Mouse (Mus musculus) thymus, postnatal 25 days (tissue): ENCODE data around the gene Fam120c.
A peak's percentile ranks its signal among the peaks of the same experiment; 100 is the strongest.
"Not testable (repeated sequence)": the region's sequence is repeated elsewhere in the genome, so short reads cannot be mapped to it uniquely, and the experiment has no call there.

ENCODE experiments used
- DNase-seq: peaks from one replicate; pipeline ENCODE4 v3.0.0; 2022

Fam120c gene

GRCm38 (mm10) chrX:151343761-151344500, at the start of gene Fam120c:
TSS of gene Fam120c (plus strand) at chrX:151344175.
- peak; percentile 87 for DNase-seq

- no peak for DNase-seq
Measured at GRCm38 (mm10) chrX:151298329-151298728, 45.6 kb upstream of the Fam120c start.

GRCm38 (mm10) chrX:151313732-151314131, 30.2 kb upstream of the Fam120c start:
- peak; percentile 13 for DNase-seq

- no peak for DNase-seq
Measured at GRCm38 (mm10) chrX:151333615-151334014, 10.4 kb upstream of the Fam120c start.

- no peak for DNase-seq
Measured at GRCm38 (mm10) chrX:151337804-151338203, 6.2 kb upstream of the Fam120c start.

- DNase-seq = peak; percentile 69
Measured at GRCm38 (mm10) chrX:151344501-151344984, 568 bp downstream of the Fam120c start.

GRCm38 (mm10) chrX:151345333-151346125, 1.6 kb downstream of the Fam120c start:
- peak; percentile 1 for DNase-seq

GRCm38 (mm10) chrX:151347278-151347677, 3.3 kb downstream of the Fam120c start:
- DNase-seq = no peak

GRCm38 (mm10) chrX:151349322-151349721, 5.3 kb downstream of the Fam120c start:
- no peak for DNase-seq

GRCm38 (mm10) chrX:151418801-151419200, 74.8 kb downstream of the Fam120c start:
- no peak for DNase-seq

GRCm38 (mm10) chrX:151420791-151421190, 76.8 kb downstream of the Fam120c start:
- no peak for DNase-seq

- no peak for DNase-seq
Measured at GRCm38 (mm10) chrX:151443637-151444036, 99.7 kb downstream of the Fam120c start.

GRCm38 (mm10) chrX:151444189-151444588, 100.2 kb downstream of the Fam120c start:
- no peak for DNase-seq

- DNase-seq = peak; percentile 1
Measured at GRCm38 (mm10) chrX:151488128-151488527, 144.2 kb downstream of the Fam120c start.

GRCm38 (mm10) chrX:151493269-151493668, 149.3 kb downstream of the Fam120c start:
- DNase-seq = not testable (repeated sequence)

GRCm38 (mm10) chrX:151496596-151496995, 152.6 kb downstream of the Fam120c start:
- no peak for DNase-seq

- no peak for DNase-seq
Measured at GRCm38 (mm10) chrX:151508536-151508935, 164.6 kb downstream of the Fam120c start.

GRCm38 (mm10) chrX:151509906-151510305, 165.9 kb downstream of the Fam120c start:
- no peak for DNase-seq

GRCm38 (mm10) chrX:151513066-151513465, 169.1 kb downstream of the Fam120c start:
- no peak for DNase-seq

GRCm38 (mm10) chrX:151513694-151514093, 169.7 kb downstream of the Fam120c start:
- no peak for DNase-seq

- DNase-seq = no peak
Measured at GRCm38 (mm10) chrX:151518181-151518580, 174.2 kb downstream of the Fam120c start.

GRCm38 (mm10) chrX:151520127-151520457, 176.1 kb downstream of the Fam120c start:
- no peak for DNase-seq

- DNase-seq = peak; percentile 94
Measured at GRCm38 (mm10) chrX:151520458-151521322, 176.7 kb downstream of the Fam120c start, which contains the start of gene Phf8. TSS of gene Phf8 (plus strand) at chrX:151520672.
